Mouse (Mus musculus) megakaryocyte progenitor cell, adult 5-6 weeks (primary cell): Measurements from ENCODE around the gene Krt71. TPM values are rescaled to one million over a fixed set of nuclear protein-coding genes. Genes with fewer than 3 reads are reported as not detected.

Experiments used
- ATAC-seq: replicated peaks from 2 replicates; pipeline ENCODE4 v1.8.0; 2016; ENCODE audit warnings: mild to moderate bottlenecking, moderate TSS enrichment, inconsistent platforms; ENCODE audit not compliant: poor library complexity
- total RNA-seq, 2 experiments: library from RNA; stranded (forward) in 1 of 2; stranded (reverse) in 1 of 2; fragments of 157-497, 149-512 nt in 1 of 2; fragments of 200-1000 nt in 1 of 2; gene quantifications; 2 replicates each; pipeline versions ENCODE4 v1.2.3 to v1.2.4; 2015 to 2017

The Krt71 gene
- total RNA-seq (2015) (not detected in 2 replicates), total RNA-seq (2017) (not detected in 2 replicates)

DNA sequence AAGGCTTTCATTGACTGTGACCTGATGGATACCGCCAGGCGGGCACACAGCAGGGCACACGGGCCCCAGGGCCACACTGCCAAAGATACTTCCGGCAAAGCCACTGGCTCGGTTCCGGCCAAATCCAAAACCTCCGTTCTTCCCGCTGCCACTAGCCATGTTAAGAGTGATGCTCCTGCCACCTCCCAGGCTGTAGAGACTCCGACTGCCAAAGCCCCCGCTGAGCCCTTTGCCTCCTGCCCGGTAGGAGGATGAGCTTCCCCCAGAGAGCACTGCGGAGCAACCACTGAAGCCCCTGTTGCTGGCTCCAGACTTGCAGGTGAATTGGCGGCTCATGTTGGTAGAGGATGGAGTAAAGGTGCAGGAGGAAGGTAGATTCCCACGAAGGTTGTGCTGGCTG is at the start of gene Krt71:
Krt71 (minus strand) TSS at position 399 of the 400 bp plus-strand sequence.
- ATAC-seq: no peak

DNA sequence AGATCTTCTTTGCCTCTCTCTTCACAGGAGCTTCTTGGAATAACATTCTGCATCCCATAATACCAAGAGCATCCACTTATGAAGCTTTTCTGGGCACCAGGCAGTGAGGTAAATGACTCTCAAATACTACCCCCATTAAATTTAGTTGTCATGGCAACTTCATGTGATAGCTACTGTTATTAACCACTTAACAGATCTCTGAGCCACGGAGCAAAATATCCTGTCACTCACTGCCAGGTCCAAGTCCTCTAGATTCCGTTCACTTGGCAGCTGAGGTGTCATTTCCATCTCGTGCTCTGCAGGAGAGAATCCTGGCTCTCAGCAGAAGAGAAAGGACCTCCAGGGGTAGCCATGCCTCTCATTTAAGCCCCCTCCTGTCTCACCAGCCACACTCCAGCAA is 48.0 kb upstream of the Krt71 start:
- ATAC-seq: no peak

DNA sequence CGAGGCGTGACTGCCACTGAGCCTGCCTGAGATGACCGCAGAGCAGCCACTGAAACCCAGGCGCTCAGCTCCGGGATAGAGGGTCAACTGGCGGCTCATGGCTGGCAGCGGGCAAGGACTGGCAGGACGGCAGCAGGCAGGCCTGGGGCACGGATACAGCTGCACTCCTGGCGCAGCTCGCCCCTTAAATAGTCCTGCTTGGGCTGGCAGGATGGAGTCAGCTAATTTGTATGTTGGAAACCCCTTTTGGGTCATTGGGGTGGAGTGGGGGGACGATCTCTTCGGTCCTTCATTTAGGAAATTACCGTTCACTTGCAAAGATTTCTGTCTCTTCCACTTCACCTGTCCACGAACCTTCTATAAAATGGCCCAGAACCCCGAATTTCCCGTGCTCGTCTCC is 43.5 kb upstream of the Krt71 start, which contains the start of gene Krt72:
Krt72 (minus strand) TSS at position 101 of the 400 bp plus-strand sequence.
- ATAC-seq: no peak

DNA sequence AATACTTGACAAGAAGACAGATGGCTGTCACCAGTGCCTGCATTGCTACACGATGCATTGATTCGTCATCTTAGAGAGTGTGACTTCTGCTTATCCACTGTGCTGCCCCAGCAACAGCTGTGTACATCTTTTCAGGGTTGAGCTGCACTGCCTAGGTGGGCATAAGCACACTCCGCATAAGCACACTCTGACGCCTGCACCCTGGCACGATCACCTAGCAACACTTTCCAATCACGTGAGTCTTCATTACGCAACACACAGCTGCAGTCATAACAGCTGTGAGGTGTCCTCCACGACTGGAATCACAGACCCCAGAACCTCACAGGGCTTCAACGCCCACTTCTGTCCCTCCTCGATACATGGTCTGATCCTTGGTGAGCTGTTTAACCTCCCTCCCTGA is 30.5 kb upstream of the Krt71 start:
- ATAC-seq: peak; percentile 21; the same call in 1 of the 2 replicates

DNA sequence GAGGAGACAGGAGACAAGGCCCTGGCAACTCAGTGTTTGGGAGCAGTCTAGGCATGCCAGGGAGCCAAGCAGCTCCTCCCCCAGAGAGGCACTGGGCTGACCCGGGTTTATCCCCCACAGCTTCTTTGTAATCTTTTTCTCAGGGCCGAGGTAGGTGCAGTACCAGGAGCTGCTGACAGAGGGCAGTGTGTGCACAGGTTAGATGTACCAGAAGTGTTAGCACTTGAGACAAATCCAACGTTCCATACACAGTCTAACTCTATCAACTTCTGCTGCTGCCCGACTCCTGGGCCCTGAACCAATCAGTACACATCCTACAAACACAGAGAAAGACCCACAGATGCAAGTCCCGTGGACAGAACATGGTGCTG is 29.8 kb upstream of the Krt71 start:
- ATAC-seq: peak; percentile 92

- peak; percentile 54; the same call in 1 of the 2 replicates for ATAC-seq
Observed at GRCm38 (mm10) chr15:101772080-101772710, 29.3 kb upstream of the Krt71 start.

GRCm38 (mm10) chr15:101770226-101770625 is 27.3 kb upstream of the Krt71 start:
- no peak for ATAC-seq

DNA sequence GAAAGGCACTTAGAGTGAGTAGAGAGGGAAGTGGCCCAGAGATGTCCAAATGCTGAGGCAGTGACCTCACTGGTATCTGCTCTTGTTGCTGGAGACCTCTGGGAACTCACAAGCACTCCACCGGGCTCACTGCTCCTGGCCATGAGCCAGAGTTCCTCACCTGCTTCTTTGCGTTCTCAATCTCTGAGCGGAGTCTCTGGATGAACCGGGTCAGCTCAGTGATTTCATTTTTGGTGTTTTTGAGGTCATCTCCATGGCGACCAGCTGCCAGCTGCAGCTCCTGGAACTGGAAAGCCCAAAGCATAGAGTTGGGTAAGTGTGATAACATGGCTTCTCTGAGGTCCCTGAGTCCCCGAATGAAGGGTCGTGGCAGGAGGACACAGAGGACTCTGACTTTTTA is 5.1 kb downstream of the Krt71 start:
- no peak for ATAC-seq

GRCm38 (mm10) chr15:101730653-101731052 is 12.3 kb downstream of the Krt71 start:
- ATAC-seq: no peak

GRCm38 (mm10) chr15:101724686-101725085 is 18.2 kb downstream of the Krt71 start:
- ATAC-seq: no peak

- ATAC-seq: no peak
Observed at GRCm38 (mm10) chr15:101715831-101716230, 27.1 kb downstream of the Krt71 start.

GRCm38 (mm10) chr15:101714356-101714755 is 28.6 kb downstream of the Krt71 start:
- ATAC-seq: no peak

- ATAC-seq: no peak
Observed at GRCm38 (mm10) chr15:101713731-101714130, 29.2 kb downstream of the Krt71 start.

- no peak for ATAC-seq
Observed at GRCm38 (mm10) chr15:101712720-101713119, 30.2 kb downstream of the Krt71 start, which contains the start of gene Krt5. Krt5 (minus strand) TSS chr15:101712898.

GRCm38 (mm10) chr15:101708683-101709082 is 34.2 kb downstream of the Krt71 start:
- ATAC-seq: no peak

DNA sequence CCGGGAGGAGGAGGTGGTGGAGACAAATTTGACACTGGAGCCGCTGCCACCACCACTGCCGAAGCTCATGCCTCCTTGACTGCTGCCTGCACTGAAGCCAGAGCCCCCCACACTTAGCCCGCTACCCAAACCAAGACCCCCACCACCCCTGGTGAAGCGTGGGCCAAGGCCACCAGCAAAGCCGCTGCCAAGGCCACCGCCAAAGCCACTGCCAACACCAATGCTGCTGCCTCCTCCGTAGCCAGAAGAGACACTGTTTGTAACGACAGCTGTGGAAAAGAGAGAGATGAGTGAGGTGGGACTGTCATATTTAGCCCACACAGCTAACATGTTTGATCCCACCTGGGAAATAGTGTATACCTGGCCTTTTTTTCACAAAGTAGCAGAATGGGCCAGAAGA is 35.5 kb downstream of the Krt71 start:
- ATAC-seq: no peak

DNA sequence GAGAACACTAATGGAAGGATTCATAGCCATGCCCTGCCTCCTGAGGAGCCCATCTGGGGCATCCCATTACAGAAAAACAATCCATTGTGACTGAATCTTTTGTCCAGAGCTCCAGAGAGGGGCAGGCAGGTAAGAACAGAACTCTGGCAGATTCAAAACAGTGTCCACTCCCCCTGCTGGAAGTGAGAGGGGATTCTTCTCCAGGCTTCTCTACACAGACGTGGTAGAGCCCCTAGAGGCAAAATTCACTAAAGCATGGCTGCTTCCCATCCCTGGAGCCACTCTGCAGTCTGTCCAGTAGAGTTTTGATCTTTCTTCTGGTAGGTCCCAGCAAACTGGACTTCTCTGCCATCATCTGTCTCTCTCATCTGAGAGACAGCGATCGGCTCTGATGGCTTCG is 38.8 kb downstream of the Krt71 start:
- ATAC-seq: no peak

DNA sequence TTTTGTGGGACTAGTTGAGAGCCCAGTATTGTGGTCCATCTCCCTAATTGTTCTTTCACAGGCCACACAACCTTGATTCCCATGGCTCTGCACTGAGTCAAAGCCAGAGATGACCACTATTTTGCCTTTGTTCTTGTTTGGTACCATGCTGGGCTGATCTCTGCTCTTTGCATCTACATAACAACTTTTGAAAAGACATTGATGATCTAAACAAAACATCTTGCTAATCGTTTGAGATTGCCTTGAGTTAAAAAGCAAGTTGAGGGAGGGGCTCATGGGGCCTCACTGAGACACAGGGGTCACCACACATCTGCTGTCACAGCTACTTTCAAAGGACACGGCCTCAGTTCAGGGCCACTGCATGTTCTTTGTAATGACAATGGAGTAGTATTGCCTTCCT is 40.5 kb downstream of the Krt71 start:
- no peak for ATAC-seq

DNA sequence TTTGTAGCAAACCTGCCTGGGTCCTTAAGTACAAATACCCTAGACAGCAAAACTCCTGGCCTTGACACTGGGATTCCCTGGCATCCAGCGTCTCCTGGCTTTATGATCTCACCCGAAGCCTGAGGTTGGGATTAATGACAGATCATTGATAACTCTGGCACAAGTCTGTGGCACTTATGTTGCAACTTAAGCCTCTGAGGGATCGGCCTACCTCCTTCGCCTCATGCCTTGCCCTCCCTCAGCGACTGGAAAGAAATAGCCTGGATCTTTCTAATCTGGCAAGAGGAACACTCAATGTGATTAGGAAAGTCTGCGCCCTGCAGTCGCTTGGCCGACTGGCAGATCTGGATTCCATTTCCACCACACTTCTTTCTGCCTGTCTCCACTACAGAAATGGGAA is 43.0 kb downstream of the Krt71 start:
- no peak for ATAC-seq

GRCm38 (mm10) chr15:101699192-101699591 is 43.7 kb downstream of the Krt71 start:
- no peak for ATAC-seq

- ATAC-seq: no peak
Observed at GRCm38 (mm10) chr15:101697326-101698188, 45.4 kb downstream of the Krt71 start.

DNA sequence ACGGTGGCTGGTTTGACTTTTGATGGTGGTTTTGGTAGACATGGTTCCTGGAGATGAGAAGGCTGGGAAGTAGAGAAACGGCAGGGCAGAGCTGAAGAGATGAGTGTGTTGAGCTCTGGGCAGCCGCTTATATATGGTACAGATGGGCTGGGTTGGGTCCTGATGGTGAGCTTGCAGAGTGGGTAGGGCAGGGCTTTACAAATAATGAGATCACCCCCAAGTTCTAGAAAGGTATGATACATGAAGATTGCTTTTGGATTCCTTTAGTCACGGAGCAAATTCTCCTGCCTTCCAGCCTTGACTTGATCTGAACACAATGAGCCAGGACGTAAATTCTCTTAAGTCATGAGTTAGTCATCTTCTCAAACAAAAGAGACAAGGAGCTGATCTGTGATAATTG is 48.7 kb downstream of the Krt71 start, which contains the start of gene Krt6a:
Krt6a (minus strand) TSS at position 101 of the 400 bp plus-strand sequence.
- ATAC-seq: no peak
